Mouse (Mus musculus): ENCODE data around the gene Bcar3. TPM values are rescaled to one million over a fixed set of nuclear protein-coding genes. Genes with fewer than 3 reads are reported as not detected.

Gene Bcar3
- total and polyA plus RNA-seq, 2 experiments from 2014 or later = 6.3 to 23.8 TPM

DNA sequence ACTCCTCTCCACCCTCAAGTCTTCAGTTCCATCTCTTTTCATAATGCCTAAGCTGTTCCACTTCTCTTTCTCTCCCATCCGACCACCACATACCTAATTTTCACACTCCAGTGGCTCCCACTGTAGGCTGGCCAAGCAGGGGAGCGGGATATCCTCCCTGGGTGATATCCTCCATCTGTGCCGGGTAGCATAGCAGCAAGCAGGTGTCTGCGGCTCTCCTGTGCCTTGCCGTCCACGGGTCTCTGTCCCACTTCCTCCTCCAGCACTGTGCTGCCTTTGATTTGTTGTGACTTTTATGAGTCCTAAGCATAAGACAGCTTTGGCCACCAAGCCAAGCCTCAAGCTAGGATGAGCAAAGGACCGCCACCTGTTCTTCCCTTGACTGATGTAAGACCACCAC is 103.5 kb downstream of the Bcar3 start:
- no peaks in the 10 kb centered on the region for H3K27me3 ChIP-seq (ENCODE audit: insufficient read depth, low read length)
- no peak overlapping the region for H3K27ac ChIP-seq
- no peak for ATAC-seq
- H3K9ac ChIP-seq (replicated peaks; ENCODE audit: low read length) = no peak overlapping the region
- H3K4me2 ChIP-seq (ENCODE audit: low read depth, low read length) = no peak overlapping the region
- DNase-seq (ENCODE audit: low spot score) = no peak
- no peaks in the 10 kb centered on the region for H3K36me3 ChIP-seq (ENCODE audit: insufficient read depth, low read length)
- no peaks in the 10 kb centered on the region for H3K4me1 ChIP-seq (ENCODE audit: insufficient read depth, low read length)
- H3K4me3 ChIP-seq (ENCODE audit: low read length) = no peak overlapping the region
- no peak for TF ChIP-seq CTCF (IDR thresholded peaks at IDR 0.05; ENCODE audit: low read depth)
- WGBS = 77% methylated on average over 7 of the region's 7 CpGs
- H3K9me3 ChIP-seq (ENCODE audit: low read length) = no peaks in the 10 kb centered on the region

DNA sequence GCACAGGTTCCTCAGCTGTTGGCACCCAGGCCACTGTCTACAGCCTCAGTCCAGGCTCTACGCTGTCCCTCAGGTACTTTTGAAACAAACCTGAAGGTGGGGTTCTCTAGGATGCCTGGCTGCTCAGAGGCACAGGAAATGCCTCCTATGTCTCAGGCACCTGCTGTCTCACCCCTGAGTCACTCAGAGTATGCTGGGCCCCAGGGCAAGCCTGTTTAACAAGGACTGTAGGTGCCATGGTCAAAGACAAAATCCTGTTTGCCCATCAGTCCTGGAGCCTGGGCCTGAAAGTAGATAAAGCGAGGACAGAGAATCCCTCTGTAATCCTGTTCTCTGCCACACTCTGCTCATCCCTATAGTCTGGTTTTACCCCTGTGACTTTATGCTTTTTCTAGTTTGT is 107.1 kb downstream of the Bcar3 start:
- Histone ChIP-seq H3K27me3 (ENCODE audit: insufficient read depth, low read length) (no peaks in the 10 kb centered on the region), H3K4me2 (ENCODE audit: low read depth, low read length) (no peak overlapping the region), H3K9me3 (ENCODE audit: low read length) (no peaks in the 10 kb centered on the region), H3K9ac (replicated peaks; ENCODE audit: low read length) (no peak overlapping the region), H3K4me3 (ENCODE audit: low read length) (no peak overlapping the region), H3K36me3 (ENCODE audit: insufficient read depth, low read length) (no peaks in the 10 kb centered on the region), H3K4me1 (ENCODE audit: insufficient read depth, low read length) (no peaks in the 10 kb centered on the region), H3K27ac (no peak overlapping the region)
- ATAC-seq (no peak), DNase-seq (ENCODE audit: low spot score) (no peak)
- WGBS = 98% methylated on average over 2 of the region's 2 CpGs
- TF ChIP-seq CTCF (IDR thresholded peaks at IDR 0.05; ENCODE audit: low read depth) = no peak

DNA sequence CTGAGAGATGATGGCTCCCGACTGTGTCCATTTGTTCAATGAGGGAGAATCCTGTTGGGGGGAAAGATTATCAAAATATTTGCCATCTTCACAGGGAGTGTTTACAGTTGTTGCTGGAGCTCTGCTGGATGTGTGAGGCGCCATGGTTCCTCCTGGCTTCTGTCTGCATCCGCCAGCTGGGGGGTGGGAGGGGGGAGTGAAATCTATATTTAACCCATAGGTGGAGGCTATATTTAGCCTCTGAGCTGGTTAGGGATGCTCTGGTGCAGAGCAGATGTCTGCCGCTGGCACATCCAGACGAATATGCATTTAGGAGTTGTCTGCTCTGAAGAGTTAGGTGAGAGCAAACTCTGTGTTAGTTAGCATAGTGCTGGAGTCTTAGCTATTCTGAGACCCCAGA is 108.2 kb downstream of the Bcar3 start:
- ATAC-seq (peak; percentile 56), DNase-seq (ENCODE audit: low spot score) (peak; percentile 28)
- TF ChIP-seq CTCF (IDR thresholded peaks at IDR 0.05; ENCODE audit: low read depth) = no peak
- H3K4me2 ChIP-seq (ENCODE audit: low read depth, low read length) = no peak overlapping the region
- no peak overlapping the region for H3K27ac ChIP-seq
- 58% methylated on average over 5 of the region's 5 CpGs for WGBS
- no peaks in the 10 kb centered on the region for H3K9me3 ChIP-seq (ENCODE audit: low read length)
- no peaks in the 10 kb centered on the region for H3K36me3 ChIP-seq (ENCODE audit: insufficient read depth, low read length)
- H3K9ac ChIP-seq (replicated peaks; ENCODE audit: low read length) = no peak overlapping the region
- no peak overlapping the region for H3K4me3 ChIP-seq (ENCODE audit: low read length)
- no peaks in the 10 kb centered on the region for H3K4me1 ChIP-seq (ENCODE audit: insufficient read depth, low read length)
- no peaks in the 10 kb centered on the region for H3K27me3 ChIP-seq (ENCODE audit: insufficient read depth, low read length)

DNA sequence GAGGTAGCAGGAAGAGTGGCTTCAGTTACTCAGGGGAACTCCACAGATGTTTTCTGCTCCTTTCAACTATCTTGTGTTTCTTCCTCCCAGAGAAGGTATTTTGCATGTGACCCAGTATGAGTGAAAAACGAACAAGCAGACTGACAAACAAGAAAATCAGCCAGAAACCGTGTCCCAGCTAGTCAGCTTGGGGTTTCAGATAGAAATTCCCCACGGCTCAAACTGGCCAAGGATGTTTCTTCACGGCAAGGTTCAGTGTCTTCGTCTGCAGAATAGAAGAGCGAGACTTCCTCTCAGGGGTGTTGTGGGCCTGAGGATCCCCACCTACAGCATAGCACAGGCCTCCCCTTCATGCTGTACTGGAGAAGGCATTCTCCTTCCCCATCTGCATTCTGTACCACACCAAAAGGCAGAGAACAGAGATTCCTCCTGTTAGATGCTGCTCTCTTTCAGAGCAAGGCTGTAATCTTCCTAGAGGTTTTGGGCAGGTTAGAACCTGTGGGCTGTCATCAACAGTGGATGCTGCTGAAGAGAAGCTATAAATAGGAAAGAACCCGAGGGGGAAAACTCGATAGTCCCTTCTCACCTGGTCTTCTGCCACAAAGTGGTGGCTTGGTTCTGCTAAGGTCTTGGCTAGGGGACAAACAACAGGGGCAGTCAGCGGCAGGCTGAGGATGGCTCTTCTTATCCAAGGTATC is 110.1 kb downstream of the Bcar3 start:
- no peaks in the 10 kb centered on the region for H3K4me1 ChIP-seq (ENCODE audit: insufficient read depth, low read length)
- H3K4me2 ChIP-seq (ENCODE audit: low read depth, low read length) = no peak overlapping the region
- no peaks in the 10 kb centered on the region for H3K36me3 ChIP-seq (ENCODE audit: insufficient read depth, low read length)
- H3K27me3 ChIP-seq (ENCODE audit: insufficient read depth, low read length) = no peaks in the 10 kb centered on the region
- no peak overlapping the region for H3K27ac ChIP-seq
- H3K9ac ChIP-seq (replicated peaks; ENCODE audit: low read length) = no peak overlapping the region
- DNase-seq (ENCODE audit: low spot score) (no peak), ATAC-seq (no peak)
- no peaks in the 10 kb centered on the region for H3K9me3 ChIP-seq (ENCODE audit: low read length)
- no peak overlapping the region for H3K4me3 ChIP-seq (ENCODE audit: low read length)
- WGBS = 77% methylated on average over 9 of the region's 9 CpGs
- no peak for TF ChIP-seq CTCF (IDR thresholded peaks at IDR 0.05; ENCODE audit: low read depth)

DNA sequence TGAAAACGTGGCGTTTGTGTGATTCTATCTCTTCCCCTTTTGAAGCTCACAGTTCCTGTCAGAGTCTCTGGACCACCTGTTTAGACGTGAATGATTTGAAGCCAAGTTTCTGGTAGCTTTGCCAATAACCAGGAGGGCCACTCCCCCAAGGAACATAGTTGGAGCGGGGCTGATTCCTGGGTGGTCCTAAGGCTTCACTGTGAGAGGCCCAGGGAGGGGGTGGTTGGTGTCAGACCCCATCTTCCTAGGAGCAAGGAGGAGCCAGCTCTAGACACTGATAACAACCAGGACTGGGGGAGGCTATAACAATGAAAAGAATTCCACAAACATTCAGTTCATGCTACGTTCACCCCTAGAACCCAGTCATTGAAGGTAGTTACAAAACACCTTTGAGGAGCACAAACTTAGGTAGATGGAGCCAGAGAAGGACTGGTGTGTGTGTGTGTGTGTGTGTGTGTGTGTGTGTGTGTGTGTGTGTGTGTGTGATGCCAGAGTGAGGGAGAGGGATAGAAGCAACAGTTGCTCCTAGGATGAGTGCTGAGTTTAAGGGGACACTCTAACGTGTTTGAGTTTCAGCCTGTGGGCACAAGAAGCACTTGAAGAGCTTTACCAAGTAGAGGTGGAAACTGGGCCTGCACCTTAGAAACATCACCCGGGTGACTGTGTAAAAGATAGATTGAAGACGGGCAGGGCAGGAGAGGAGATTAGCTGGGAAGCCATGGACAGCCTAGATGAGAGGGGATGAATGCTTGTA is 111.4 kb downstream of the Bcar3 start:
- H3K4me2 ChIP-seq (ENCODE audit: low read depth, low read length) = no peak overlapping the region
- no peak overlapping the region for H3K27ac ChIP-seq
- H3K4me1 ChIP-seq (ENCODE audit: insufficient read depth, low read length) = no peaks in the 10 kb centered on the region
- 76% methylated on average over 8 of the region's 8 CpGs for WGBS
- ATAC-seq (no peak), DNase-seq (ENCODE audit: low spot score) (no peak)
- H3K36me3 ChIP-seq (ENCODE audit: insufficient read depth, low read length) = no peaks in the 10 kb centered on the region
- no peaks in the 10 kb centered on the region for H3K27me3 ChIP-seq (ENCODE audit: insufficient read depth, low read length)
- no peaks in the 10 kb centered on the region for H3K9me3 ChIP-seq (ENCODE audit: low read length)
- no peak overlapping the region for H3K9ac ChIP-seq (replicated peaks; ENCODE audit: low read length)
- TF ChIP-seq CTCF (IDR thresholded peaks at IDR 0.05; ENCODE audit: low read depth) = no peak
- no peak overlapping the region for H3K4me3 ChIP-seq (ENCODE audit: low read length)

DNA sequence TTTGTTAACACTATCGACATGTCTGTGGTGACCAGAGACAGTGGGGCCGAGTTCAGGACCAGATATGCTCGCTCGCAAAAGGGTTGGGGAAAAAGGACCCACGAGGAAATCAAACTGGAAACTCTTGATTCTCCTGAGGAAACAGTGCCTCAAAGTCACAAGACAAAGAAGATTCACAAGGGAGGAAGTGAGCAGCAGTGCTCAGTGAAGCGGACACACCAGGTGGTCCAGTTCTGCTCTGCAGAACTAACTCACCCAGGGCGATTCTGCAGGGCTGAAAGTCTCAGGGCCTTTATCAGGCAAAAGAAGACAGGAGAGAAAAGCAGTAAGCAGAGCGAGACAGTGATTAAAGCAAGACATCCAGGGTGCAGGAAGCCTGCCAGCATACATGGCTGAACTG is 112.5 kb downstream of the Bcar3 start:
- WGBS = 53% methylated on average over 8 of the region's 8 CpGs
- TF ChIP-seq CTCF (IDR thresholded peaks at IDR 0.05; ENCODE audit: low read depth) = no peak
- no peak overlapping the region for H3K4me3 ChIP-seq (ENCODE audit: low read length)

DNA sequence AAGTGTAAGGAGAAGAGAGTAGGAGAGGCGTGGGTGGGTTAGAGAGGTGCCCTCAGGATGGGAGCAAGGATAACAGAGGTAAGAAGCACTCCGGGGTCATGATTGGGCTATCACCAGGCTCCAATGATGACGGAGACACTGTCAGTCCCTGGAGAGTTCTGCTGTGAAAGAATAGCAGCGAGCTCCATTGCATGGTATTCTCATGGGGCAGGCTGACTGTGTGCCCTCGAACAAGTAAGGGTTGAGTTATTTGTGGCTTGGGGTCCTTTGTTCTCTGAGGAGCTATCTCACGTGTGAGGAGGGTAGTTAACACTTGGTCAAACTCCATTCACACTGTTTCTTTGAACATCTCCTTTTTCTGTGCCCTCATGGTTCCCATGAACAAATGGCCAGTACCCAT is 113.8 kb downstream of the Bcar3 start:
- no peaks in the 10 kb centered on the region for H3K36me3 ChIP-seq (ENCODE audit: insufficient read depth, low read length)
- no peak for ATAC-seq
- no peak overlapping the region for H3K4me3 ChIP-seq (ENCODE audit: low read length)
- H3K27me3 ChIP-seq (ENCODE audit: insufficient read depth, low read length) = no peaks in the 10 kb centered on the region
- H3K4me2 ChIP-seq (ENCODE audit: low read depth, low read length) = no peak overlapping the region
- no peaks in the 10 kb centered on the region for H3K4me1 ChIP-seq (ENCODE audit: insufficient read depth, low read length)
- no peaks in the 10 kb centered on the region for H3K9me3 ChIP-seq (ENCODE audit: low read length)
- WGBS = 91% methylated on average over 6 of the region's 6 CpGs
- no peak for TF ChIP-seq CTCF (IDR thresholded peaks at IDR 0.05; ENCODE audit: low read depth)
- no peak for DNase-seq (ENCODE audit: low spot score)
- H3K27ac ChIP-seq = no peak overlapping the region
- H3K9ac ChIP-seq (replicated peaks; ENCODE audit: low read length) = no peak overlapping the region

More for the DNA sequence above, 112.5 kb downstream of the Bcar3 start:
- no peak overlapping the region for H3K27ac ChIP-seq
- no peak overlapping the region for H3K4me2 ChIP-seq (ENCODE audit: low read depth, low read length)
- no peaks in the 10 kb centered on the region for H3K36me3 ChIP-seq (ENCODE audit: insufficient read depth, low read length)
- DNase-seq (ENCODE audit: low spot score) (no peak), ATAC-seq (no peak)
- H3K4me1 ChIP-seq (ENCODE audit: insufficient read depth, low read length) = no peaks in the 10 kb centered on the region
- H3K9me3 ChIP-seq (ENCODE audit: low read length) = no peaks in the 10 kb centered on the region
- no peak overlapping the region for H3K9ac ChIP-seq (replicated peaks; ENCODE audit: low read length)
- H3K27me3 ChIP-seq (ENCODE audit: insufficient read depth, low read length) = no peaks in the 10 kb centered on the region

All from hindbrain, postnatal 0 days (tissue).